ENCODE assay signal across 8 mouse cellular contexts in genomic region chr2:9879493-9879892, GRCm38 (mm10). TPM values are rescaled to one million over a fixed set of nuclear protein-coding genes. Genes with fewer than 3 reads are reported as not detected.
A peak's percentile ranks its signal among the peaks of the same experiment; 100 is the strongest.
DNase-seq lines count a peak whose midpoint lies in the region; ATAC-seq and TF ChIP-seq lines count a peak whose summit lies in the region.

No protein-coding gene starts in this region.

- H3K9me3 ChIP-seq in heart, embryonic 11.5 days (replicated peaks; ENCODE audit: control insufficient read depth, low read length) = no peaks in the 10 kb centered on the region
- H3K9me3 ChIP-seq in kidney, embryonic 14.5 days (ENCODE audit: control insufficient read depth, low read length) = no peaks in the 10 kb centered on the region
- H3K9me3 ChIP-seq in lung, embryonic 16.5 days (ENCODE audit: control insufficient read depth, low read length) = no peaks in the 10 kb centered on the region

- peak overlapping the region; percentile 90 for H3K4me2 ChIP-seq in heart, embryonic 11.5 days
- peak overlapping the region; percentile 91 for H3K4me2 ChIP-seq in kidney, embryonic 14.5 days (replicated peaks; ENCODE audit: low read depth, low read length)
- H3K4me2 ChIP-seq in lung, embryonic 16.5 days (ENCODE audit: low read depth, low read length) = peak overlapping the region; percentile 99

- H3K36me3 ChIP-seq in heart, embryonic 11.5 days (ENCODE audit: control insufficient read depth, insufficient read depth, low read length) = no peaks in the 10 kb centered on the region
- H3K36me3 ChIP-seq in kidney, embryonic 14.5 days (ENCODE audit: control insufficient read depth, insufficient read depth, low read length) = no peaks in the 10 kb centered on the region
- H3K36me3 ChIP-seq in lung, embryonic 16.5 days (ENCODE audit: control insufficient read depth, insufficient read depth, low read length) = no peaks in the 10 kb centered on the region

- ATAC-seq in heart, embryonic 11.5 days (replicated peaks; ENCODE audit: insufficient number of reproducible peaks, low FRiP score, low TSS enrichment) = peak; percentile 92
- ATAC-seq in kidney, embryonic 14.5 days (ENCODE audit: low FRiP score, low TSS enrichment) = peak; percentile 95
- peak; percentile 98 for ATAC-seq in lung, embryonic 16.5 days (ENCODE audit: low read depth)

- H3K4me1 ChIP-seq in bone marrow, adult 2 months (ENCODE audit: control insufficient read depth, insufficient read depth, low read length) = no peaks in the 10 kb centered on the region; the same call in 1 of the 2 replicates
- H3K4me1 ChIP-seq in embryonic fibroblast, embryonic 13.5 days (ENCODE audit: control insufficient read depth, insufficient read depth, low read length) = no peaks in the 10 kb centered on the region
- peaks cover 23% of the 10 kb centered on the region; the same call in 1 of the 2 replicates for H3K4me1 ChIP-seq in heart, embryonic 11.5 days (ENCODE audit: control insufficient read depth, insufficient read depth, low read length)
- peaks cover 11% of the 10 kb centered on the region; the same call in 1 of the 2 replicates for H3K4me1 ChIP-seq in kidney, embryonic 14.5 days (ENCODE audit: control insufficient read depth, insufficient read depth, low read length)
- peaks cover 26% of the 10 kb centered on the region for H3K4me1 ChIP-seq in lung, embryonic 16.5 days (replicated peaks; ENCODE audit: control insufficient read depth, insufficient read depth, low read length)

- peak; percentile 96 for DNase-seq in ES-CJ7 (ENCODE audit: low read depth, low spot score)
- DNase-seq in ovary, adult 18-20 months (ENCODE audit: low spot score) = peak; percentile 83
- peak; percentile 96 for DNase-seq in thymus, postnatal 4 days

- peak overlapping the region; percentile 33 for H3K4me3 ChIP-seq in bone marrow, adult 2 months (replicated peaks; ENCODE audit: control insufficient read depth, low read depth, low read length)
- H3K4me3 ChIP-seq in embryonic fibroblast, embryonic 13.5 days (ENCODE audit: insufficient read depth, low read length) = peak overlapping the region; percentile 58
- H3K4me3 ChIP-seq in heart, embryonic 11.5 days (ENCODE audit: low read depth, low read length) = peak overlapping the region; percentile 59
- H3K4me3 ChIP-seq in kidney, embryonic 14.5 days (ENCODE audit: low read length) = peak overlapping the region; percentile 42
- peak overlapping the region; percentile 62 for H3K4me3 ChIP-seq in lung, embryonic 16.5 days (ENCODE audit: low read length)

- no peak overlapping the region for H3K9ac ChIP-seq in heart, embryonic 11.5 days (ENCODE audit: low read depth, low read length)
- H3K9ac ChIP-seq in kidney, embryonic 14.5 days (ENCODE audit: low read depth, low read length) = peak overlapping the region; percentile 64
- 0 out of 2 replicates have a peak overlapping the region, but pooled peaks have one; percentile 21 for H3K9ac ChIP-seq in lung, embryonic 16.5 days (ENCODE audit: low read length)

- peak; percentile 62; the same call in 1 of the 2 replicates for TF ChIP-seq CTCF in bone marrow, adult 2 months (IDR thresholded peaks at IDR 0.05; ENCODE audit: control insufficient read depth, insufficient read depth, low read length)
- TF ChIP-seq CTCF in embryonic fibroblast, embryonic 13.5 days (IDR thresholded peaks at IDR 0.05; ENCODE audit: borderline replicate concordance, insufficient read depth, low read length) = peak; percentile 81

- H3K27me3 ChIP-seq in heart, embryonic 11.5 days (ENCODE audit: control insufficient read depth, insufficient read depth, low read length) = peaks cover 58% of the 10 kb centered on the region
- peaks cover 58% of the 10 kb centered on the region for H3K27me3 ChIP-seq in kidney, embryonic 14.5 days (ENCODE audit: control insufficient read depth, insufficient read depth, low read length)
- peaks cover 66% of the 10 kb centered on the region for H3K27me3 ChIP-seq in lung, embryonic 16.5 days (ENCODE audit: control insufficient read depth, insufficient read depth, low read depth, low read length)

- H3K27ac ChIP-seq in bone marrow, adult 2 months (ENCODE audit: control insufficient read depth, insufficient read depth, low read depth, low read length, poor library complexity) = no peak overlapping the region
- H3K27ac ChIP-seq in embryonic fibroblast, embryonic 13.5 days (ENCODE audit: insufficient read depth, low read length) = peak overlapping the region; percentile 10; the same call in 1 of the 2 replicates
- no peak overlapping the region for H3K27ac ChIP-seq in heart, embryonic 11.5 days (ENCODE audit: low read depth, low read length)
- no peak overlapping the region; the same call in 1 of the 2 replicates for H3K27ac ChIP-seq in kidney, embryonic 14.5 days (ENCODE audit: low read depth, low read length)
- H3K27ac ChIP-seq in lung, embryonic 16.5 days (ENCODE audit: low read length) = no peak overlapping the region

- under 1% methylated on average over 21 of the region's 21 CpGs for WGBS in bone marrow, adult 2 months
- WGBS in heart, embryonic 11.5 days (ENCODE audit: insufficient replicate concordance) = under 1% methylated on average over 20 of the region's 21 CpGs
- WGBS in kidney, embryonic 14.5 days = under 1% methylated on average over 21 of the region's 21 CpGs
- WGBS in lung, embryonic 16.5 days = 0% methylated on average over 21 of the region's 21 CpGs

- TF ChIP-seq POLR2A in bone marrow, adult 2 months (IDR thresholded peaks at IDR 0.05; ENCODE audit: borderline replicate concordance, control insufficient read depth, low read depth, low read length) = no peak
- TF ChIP-seq POLR2A in embryonic fibroblast, embryonic 13.5 days (IDR thresholded peaks at IDR 0.05; ENCODE audit: low read depth, low read length) = peak; percentile 66

RNA-seq across cellular contexts. Expression of gene 4930412O13Rik, which starts 1.6 kb away (rescaled TPM):
- polyA plus RNA-seq in bone marrow, adult 2 months (2011; ENCODE audit: insufficient read depth, insufficient read length, low replicate concordance, missing spikeins) = not detected in 2 replicates
- polyA plus RNA-seq in embryonic fibroblast, embryonic 13.5 days (2011; ENCODE audit: insufficient read length, low read depth, missing spikeins) = not detected in 2 replicates
- 1.2 TPM in 1 of 2 replicates, not detected in the other for polyA plus RNA-seq in heart, embryonic 11.5 days (2014; fragmentation: Nextera tagmentation; extraction: Ambion mirVana)
- 3.7 and 4.4 TPM in 2 replicates for polyA plus RNA-seq in kidney, embryonic 14.5 days (2014; fragmentation: Nextera tagmentation; extraction: Ambion mirVana)
- not detected in 2 replicates for polyA plus RNA-seq in lung, embryonic 16.5 days (2015; fragmentation: Nextera tagmentation; extraction: Ambion mirVana)

RNA-seq across cellular contexts. Expression of gene 9230102O04Rik, which starts 9.8 kb away (rescaled TPM):
- polyA plus RNA-seq in bone marrow, adult 2 months (2011; ENCODE audit: insufficient read depth, insufficient read length, low replicate concordance, missing spikeins) = not detected in 2 replicates
- polyA plus RNA-seq in embryonic fibroblast, embryonic 13.5 days (2011; ENCODE audit: insufficient read length, low read depth, missing spikeins) = not detected in 2 replicates
- 0.51 and 0.89 TPM in 2 replicates for polyA plus RNA-seq in heart, embryonic 11.5 days (2014; fragmentation: Nextera tagmentation; extraction: Ambion mirVana)
- 5.0 and 6.4 TPM in 2 replicates for polyA plus RNA-seq in kidney, embryonic 14.5 days (2014; fragmentation: Nextera tagmentation; extraction: Ambion mirVana)
- not detected in 2 replicates for polyA plus RNA-seq in lung, embryonic 16.5 days (2015; fragmentation: Nextera tagmentation; extraction: Ambion mirVana)

RNA-seq across cellular contexts. Expression of gene Gata3, which starts 10.3 kb away (rescaled TPM):
- 1.7 and 6.1 TPM in 2 replicates for polyA plus RNA-seq in bone marrow, adult 2 months (2011; ENCODE audit: insufficient read depth, insufficient read length, low replicate concordance, missing spikeins)
- 3.1 and 4.5 TPM in 2 replicates for polyA plus RNA-seq in embryonic fibroblast, embryonic 13.5 days (2011; ENCODE audit: insufficient read length, low read depth, missing spikeins)
- polyA plus RNA-seq in heart, embryonic 11.5 days (2014; fragmentation: Nextera tagmentation; extraction: Ambion mirVana) = 9.7 and 9.8 TPM in 2 replicates
- 59.7 and 87.4 TPM in 2 replicates for polyA plus RNA-seq in kidney, embryonic 14.5 days (2014; fragmentation: Nextera tagmentation; extraction: Ambion mirVana)
- polyA plus RNA-seq in lung, embryonic 16.5 days (2015; fragmentation: Nextera tagmentation; extraction: Ambion mirVana) = 5.0 and 5.4 TPM in 2 replicates
